Mouse (Mus musculus) liver, adult 2 months (tissue): ENCODE data around the gene Rab7b.

Experiments
- CTCF ChIP-seq: fragments of 200-500 bp; IDR thresholded peaks from 2 replicates; pipeline ENCODE4 v1.5.1; 2011; ENCODE audit warnings: low read depth, low read length, control low read depth
- POLR2A ChIP-seq: fragments of 200-500 bp; IDR thresholded peaks from 2 replicates; pipeline ENCODE4 v1.6.1; 2011; ENCODE audit warnings: low read length, control low read depth; ENCODE audit not compliant: insufficient read depth; ENCODE audit errors: extremely low read depth

GRCm38 (mm10) chr1:131660716-131661472 is 27.6 kb upstream of the Rab7b start:
- TF ChIP-seq CTCF (no peak), POLR2A (no peak)
